In genomic region chr2:16414340-16414976, GRCm38 (mm10) we compare ENCODE assay signal across 27 mouse cellular contexts.
"Had no signal": no experiment of that assay in that cellular context is flagged by ENCODE, and none has a peak within 500 bp of the region (broad histone marks: within the 10 kb centered on the region; RNA-seq: fewer than 3 reads in every experiment).

No protein-coding gene starts in this region.

- H3K9me3 ChIP-seq: heart, embryonic 13.5 days; heart, embryonic 15.5 days; hindbrain, embryonic 10.5 days; hindbrain, embryonic 12.5 days; intestine, embryonic 15.5 days; kidney, embryonic 15.5 days; limb, embryonic 10.5 days; limb, embryonic 12.5 days had no signal

- H3K27me3 ChIP-seq: heart, embryonic 13.5 days; heart, embryonic 15.5 days; hindbrain, embryonic 12.5 days; intestine, embryonic 15.5 days; kidney, embryonic 15.5 days; limb, embryonic 12.5 days had no signal

- H3K4me1 ChIP-seq: heart, embryonic 13.5 days; heart, embryonic 15.5 days; hindbrain, embryonic 10.5 days; hindbrain, embryonic 12.5 days; intestine, embryonic 15.5 days; limb, embryonic 10.5 days; limb, embryonic 12.5 days had no signal

- H3K4me3 ChIP-seq: gastrocnemius, adult 2 months; heart, adult 2 months; heart, embryonic 13.5 days; heart, embryonic 15.5 days; hindbrain, embryonic 10.5 days; hindbrain, embryonic 12.5 days; intestine, embryonic 15.5 days; kidney, embryonic 15.5 days; layer of hippocampus, adult 2 months; left cerebral cortex, adult 2 months; limb, embryonic 10.5 days; limb, embryonic 12.5 days had no signal

- DNase-seq: gastrocnemius, adult 2 months; gastrocnemius, postnatal 10 days; gastrocnemius, postnatal 25 days; heart, adult 2 months; heart, postnatal 14 days; heart, postnatal 4 days; kidney, adult 2 months; kidney, adult 9 months; kidney, postnatal 10 days; kidney, postnatal 25 days; kidney, postnatal 4 days; liver had no signal

- ATAC-seq: hindbrain, embryonic 16.5 days; inflammation-experienced regulatory T-cells, adult 6 months; intestine, embryonic 15.5 days; intestine, postnatal 0 days had no signal

- H3K9ac ChIP-seq: heart, embryonic 13.5 days; heart, embryonic 15.5 days; hindbrain, embryonic 12.5 days; hindbrain, embryonic 14.5 days; intestine, embryonic 15.5 days; kidney, embryonic 15.5 days; limb, embryonic 12.5 days had no signal

- H3K4me2 ChIP-seq: heart, embryonic 11.5 days; heart, embryonic 13.5 days; heart, embryonic 15.5 days; hindbrain, embryonic 12.5 days; hindbrain, embryonic 14.5 days; intestine, embryonic 15.5 days; kidney, embryonic 15.5 days; limb, embryonic 12.5 days had no signal

- H3K36me3 ChIP-seq: heart, embryonic 13.5 days; heart, embryonic 15.5 days; hindbrain, embryonic 10.5 days; hindbrain, embryonic 12.5 days; intestine, embryonic 15.5 days; kidney, embryonic 15.5 days; limb, embryonic 10.5 days; limb, embryonic 12.5 days had no signal

- H3K27ac ChIP-seq: gastrocnemius, adult 2 months; heart, adult 2 months; heart, embryonic 13.5 days; heart, embryonic 15.5 days; hindbrain, embryonic 10.5 days; hindbrain, embryonic 12.5 days; hindbrain, embryonic 14.5 days; intestine, embryonic 15.5 days; kidney, embryonic 15.5 days; layer of hippocampus, adult 2 months; left cerebral cortex, adult 2 months; limb, embryonic 10.5 days; limb, embryonic 12.5 days had no signal
